Mouse (Mus musculus) MEL (cell line): ENCODE data around the gene Acss3.

Experiments
- CTCF ChIP-seq, 3 experiments: IDR thresholded peaks in 2 of 3; conservative IDR thresholded peaks in 1 of 3; 2 replicates each; pipeline ENCODE4 v1.5.1; 2011 to 2012; ENCODE audit warnings: low read length in 3 of 3, low read depth in 2 of 3, mild to moderate bottlenecking in 2 of 3, improper control_type of control experiment in 1 of 3, inconsistent platforms in 1 of 3, mixed read lengths in 1 of 3, moderate library complexity in 1 of 3; ENCODE audit not compliant: control insufficient read depth in 1 of 3, insufficient read depth in 1 of 3, poor library complexity in 1 of 3, severe bottlenecking in 1 of 3
- HCFC1 ChIP-seq: IDR thresholded peaks from 2 replicates; pipeline ENCODE4 v1.6.1; 2012; ENCODE audit warnings: low read depth, mild to moderate bottlenecking, inconsistent platforms, low read length, improper control_type of control experiment, moderate library complexity
- MAFK ChIP-seq: IDR thresholded peaks from 2 replicates; pipeline ENCODE4 v1.6.1; 2011; ENCODE audit warnings: low read depth, mild to moderate bottlenecking, low read length, improper control_type of control experiment, borderline replicate concordance
- POLR2A ChIP-seq, 2 experiments: IDR thresholded peaks; 2 replicates each; pipeline ENCODE4 v1.6.1; 2011 to 2012; ENCODE audit warnings: low read length in 2 of 2, mild to moderate bottlenecking in 2 of 2, control low read depth in 1 of 2, improper control_type of control experiment in 1 of 2, low read depth in 1 of 2, moderate library complexity in 1 of 2; ENCODE audit not compliant: control insufficient read depth in 1 of 2, insufficient read depth in 1 of 2, poor library complexity in 1 of 2
- ZKSCAN1 ChIP-seq: IDR thresholded peaks from 2 replicates; pipeline ENCODE4 v1.6.1; 2012; ENCODE audit warnings: low read depth, mild to moderate bottlenecking, inconsistent platforms, low read length, improper control_type of control experiment, moderate library complexity

DNA sequence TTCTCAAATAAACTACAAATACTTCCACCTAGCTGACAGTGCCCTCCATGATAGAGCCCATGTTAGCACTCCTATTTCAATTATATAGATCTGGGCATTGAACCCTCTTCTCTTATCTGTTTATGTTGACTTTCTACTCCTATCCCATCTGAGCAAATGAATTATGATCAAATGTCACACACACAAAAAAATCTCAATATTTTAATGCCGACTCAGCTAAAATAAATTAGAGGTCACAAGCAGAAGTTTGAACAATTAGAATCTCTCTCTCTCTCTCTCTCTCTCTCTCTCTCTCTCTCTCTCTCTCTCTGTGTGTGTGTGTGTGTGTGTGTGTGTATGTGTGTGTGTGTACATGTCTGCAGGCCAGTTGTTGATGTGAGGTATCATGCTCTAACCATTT, 25.3 kb upstream of the Acss3 start:
- TF ChIP-seq HCFC1 (no peak), CTCF (IDR thresholded peaks at IDR 0.05 in 2 of 3, conservative IDR thresholded peaks at IDR 0.05 in 1 of 3; ENCODE audit: control insufficient read depth in 1 of 3, insufficient read depth in 1 of 3, low read depth in 2 of 3, low read length in 3 of 3, poor library complexity in 1 of 3, severe bottlenecking in 1 of 3) (no peak), ZKSCAN1 (no peak), POLR2A (IDR thresholded peaks at IDR 0.05; ENCODE audit: control insufficient read depth in 1 of 2, insufficient read depth in 1 of 2, low read depth in 1 of 2, low read length in 2 of 2, poor library complexity in 1 of 2) (no peak), MAFK (peak; percentile 70; the same call in 1 of the 2 replicates)
